Mouse (Mus musculus): ENCODE results near the gene Arhgap10.
A peak's percentile ranks its signal among the peaks of the same experiment; 100 is the strongest.

Arhgap10 gene

DNA sequence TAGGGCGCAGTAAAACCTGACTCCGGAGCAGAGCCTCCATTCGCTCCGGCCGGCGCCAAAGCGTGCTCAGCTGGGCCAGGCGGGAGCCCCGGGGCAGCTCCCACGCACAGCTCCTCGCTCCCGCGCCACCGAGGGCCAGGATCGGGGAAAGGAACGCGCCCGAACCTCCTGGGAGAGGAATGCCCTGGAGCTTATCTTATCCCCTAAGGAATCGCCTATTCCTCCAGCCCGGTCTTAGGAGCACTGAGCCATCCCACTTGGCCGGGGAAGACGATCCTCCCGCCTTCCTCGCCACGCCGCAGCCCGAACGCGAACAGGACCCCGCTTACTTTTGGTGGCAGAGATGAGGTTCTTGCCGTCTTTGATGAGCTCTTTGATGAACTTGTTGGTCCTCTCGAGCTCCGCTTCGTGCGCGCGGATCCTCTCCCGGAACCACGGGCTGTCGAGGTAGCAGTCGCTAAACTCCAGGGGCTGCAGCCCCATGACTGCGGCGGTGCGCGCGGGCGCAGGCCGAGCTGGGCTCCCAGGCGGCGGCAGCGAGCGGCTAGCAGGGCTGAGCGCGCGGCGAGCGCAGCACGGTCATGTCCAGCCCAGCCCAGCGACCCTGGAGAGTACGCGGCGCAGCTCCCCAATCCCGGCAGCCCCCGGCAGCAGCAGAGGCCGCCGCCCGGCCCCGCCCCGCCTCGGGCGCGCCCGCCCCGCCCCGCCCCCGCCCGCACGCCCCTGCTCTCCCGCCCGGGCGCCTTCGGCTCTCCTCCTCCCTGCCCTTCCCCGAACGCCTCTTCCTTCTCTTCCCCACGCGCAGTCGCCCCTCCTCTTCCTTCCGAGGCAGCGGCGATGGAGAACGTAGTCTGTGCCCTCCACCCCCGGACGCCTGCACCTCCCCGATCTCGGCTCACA, at the start of gene Arhgap10:
Gene Arhgap10 (minus strand): TSS at position 653 of the 900 bp plus-strand sequence.
- peak; percentile 79 for DNase-seq

DNA sequence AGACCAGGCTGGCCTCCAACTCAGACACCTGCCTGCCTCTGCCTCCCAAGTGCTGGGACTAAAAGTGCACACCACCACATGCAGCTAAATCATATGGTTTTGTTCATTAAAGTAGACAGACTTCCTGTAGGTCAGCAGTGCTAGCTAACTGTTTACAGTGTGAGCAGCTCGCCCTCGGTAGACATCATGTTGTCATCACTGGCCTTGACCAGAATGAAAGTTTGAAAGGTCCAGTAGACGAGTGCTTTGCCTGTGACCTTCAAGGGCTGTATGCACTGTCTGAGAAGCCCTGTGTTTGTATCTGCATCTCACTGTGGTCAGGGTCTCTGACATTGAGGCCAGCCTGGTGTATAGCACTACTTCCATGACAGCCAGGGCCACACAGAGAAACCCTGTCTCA, 43.7 kb upstream of the Arhgap10 start:
- DNase-seq, result no peak

GRCm38 (mm10) chr8:77552491-77552890, 34.7 kb upstream of the Arhgap10 start:
- no peak for DNase-seq

DNA sequence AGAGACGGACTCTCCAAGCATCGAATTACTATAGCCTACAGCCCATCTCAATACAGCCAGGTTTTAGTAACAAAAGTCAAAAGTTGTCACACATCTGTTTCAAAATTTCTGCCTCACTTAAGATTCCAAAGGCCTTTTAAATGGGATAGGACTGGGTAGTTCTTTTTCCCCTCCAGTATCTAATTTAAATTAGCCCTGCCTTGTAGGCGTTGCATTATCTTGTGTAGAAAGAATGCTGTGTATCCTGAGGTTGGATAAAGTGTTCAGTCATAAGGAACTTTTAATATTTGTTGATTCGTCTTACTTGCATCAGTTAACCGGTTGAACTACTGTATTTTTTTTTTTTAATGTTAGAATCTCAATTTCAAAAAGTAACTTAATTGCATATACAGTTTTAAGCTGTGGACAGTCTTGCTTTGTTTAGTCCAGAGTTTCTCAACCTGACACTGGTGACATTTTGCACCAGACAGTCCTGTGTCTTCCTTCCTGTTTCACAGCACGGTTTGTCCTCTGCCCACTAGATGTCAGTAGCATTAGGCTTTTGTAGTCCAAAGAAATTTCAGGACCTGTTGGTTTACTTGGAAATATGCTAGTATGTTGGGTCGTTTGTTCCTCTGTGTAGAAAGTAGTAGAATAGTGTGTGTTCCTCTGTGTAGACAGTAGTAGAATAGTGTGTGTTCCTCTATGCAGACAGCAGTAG, 32.3 kb upstream of the Arhgap10 start:
- peak; percentile 19 for DNase-seq

DNA sequence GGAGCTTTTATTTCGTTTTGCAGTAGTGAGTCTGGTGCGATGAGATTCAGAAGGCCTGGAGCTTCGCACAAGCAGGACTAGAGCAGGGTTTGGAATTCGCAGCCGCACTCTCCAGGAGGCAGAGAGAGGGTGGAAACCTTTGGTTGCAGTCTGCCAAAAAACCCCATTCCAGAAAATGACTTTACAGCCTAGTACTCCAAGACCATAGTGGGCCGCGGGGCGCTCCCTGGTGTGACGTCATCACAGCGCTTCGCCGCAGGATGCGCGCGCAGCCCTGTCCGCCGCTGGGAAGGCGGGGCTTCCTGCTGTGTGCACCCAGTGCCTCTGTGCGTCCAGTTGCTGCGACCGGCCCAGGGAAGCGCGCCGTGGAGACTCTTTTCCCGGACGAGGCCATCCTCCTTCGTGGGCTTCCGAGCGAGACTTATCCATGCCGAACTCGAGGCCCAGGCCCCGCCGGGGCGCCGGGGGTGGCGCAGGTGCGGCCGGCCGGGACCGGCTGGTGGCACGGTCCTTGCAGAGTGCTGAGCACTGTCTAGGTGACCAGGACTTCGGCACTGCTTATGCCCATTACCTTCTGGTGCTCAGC, 31.5 kb upstream of the Arhgap10 start, which contains the start of gene Prmt9:
Gene Prmt9 (plus strand): TSS at position 277 of the 586 bp plus-strand sequence.
- DNase-seq, result peak; percentile 87

GRCm38 (mm10) chr8:77545616-77546015, 27.9 kb upstream of the Arhgap10 start:
- no peak for DNase-seq

- DNase-seq, result no peak
These were observed 26.7 kb upstream of the Arhgap10 start for GRCm38 (mm10) chr8:77544428-77544827.

DNA sequence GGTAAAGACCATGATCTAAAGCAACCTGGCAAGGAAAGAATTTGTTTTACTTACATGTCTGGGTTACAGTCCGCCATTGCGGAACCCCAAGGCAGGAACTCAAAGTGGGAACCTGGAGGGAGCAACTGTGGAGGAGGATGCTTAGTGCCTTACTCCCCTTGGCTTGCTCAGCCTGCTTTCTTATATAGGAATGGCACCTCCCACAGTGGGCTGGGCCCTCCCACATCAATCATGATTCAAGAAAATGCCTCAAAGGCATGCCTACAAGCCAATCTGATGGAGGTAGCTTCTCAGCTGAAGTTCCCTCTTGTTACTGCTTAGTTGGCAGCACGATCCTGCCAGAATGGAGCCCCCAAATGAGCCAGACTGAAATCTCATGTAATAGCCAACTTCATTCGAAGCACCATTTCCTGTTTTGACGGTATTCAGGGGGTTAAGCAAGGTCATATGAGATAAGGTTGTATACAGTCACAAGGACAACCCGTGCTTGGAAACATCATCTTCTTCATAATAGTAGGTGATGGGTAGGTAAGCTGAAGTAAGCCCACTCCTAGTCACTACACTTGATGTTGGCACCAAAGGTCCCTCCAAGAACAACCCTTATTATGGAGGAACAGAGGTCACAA, 25.5 kb upstream of the Arhgap10 start:
- no peak for DNase-seq

DNA sequence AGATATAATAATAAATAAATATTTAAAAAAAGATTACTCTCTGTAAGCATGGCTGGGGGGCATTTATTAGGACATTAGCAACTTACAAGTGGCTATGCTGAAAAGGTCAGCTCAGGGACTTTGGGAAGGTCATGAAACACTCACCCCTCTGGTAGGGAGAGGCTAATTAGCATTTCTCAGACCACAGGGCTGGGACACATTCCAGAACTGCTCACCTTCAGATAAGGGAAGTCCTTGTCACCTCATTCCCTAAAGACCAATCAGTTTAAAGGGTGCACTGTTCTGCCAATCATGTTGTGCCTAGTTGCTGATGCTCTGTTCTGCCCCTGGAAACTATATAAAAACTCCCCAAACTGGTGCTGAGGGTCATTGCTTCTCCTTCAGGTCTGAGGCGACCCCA, 20.5 kb upstream of the Arhgap10 start:
- no peak for DNase-seq

DNA sequence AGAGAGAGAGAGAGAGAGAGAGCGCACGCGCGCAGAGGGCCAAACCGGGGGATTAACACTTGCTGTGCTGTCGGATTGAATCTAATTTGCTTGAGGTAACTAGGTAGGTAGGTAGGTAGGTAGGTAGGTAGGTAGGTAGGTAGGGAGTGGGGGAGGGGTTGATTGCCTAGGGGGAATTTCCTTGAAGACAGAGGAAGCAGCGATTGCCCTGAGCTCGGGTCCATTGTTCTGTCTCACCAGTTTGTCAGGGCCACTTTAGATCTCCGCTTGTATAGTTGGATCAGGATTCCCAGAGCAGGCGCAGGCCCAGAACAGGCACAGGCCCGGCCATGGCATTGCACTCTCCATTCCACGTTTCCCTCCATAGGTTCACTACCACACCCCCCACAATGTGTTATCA, 19.1 kb upstream of the Arhgap10 start:
- no peak for DNase-seq

GRCm38 (mm10) chr8:77535026-77535595, 17.4 kb upstream of the Arhgap10 start:
- DNase-seq, result peak; percentile 69

DNA sequence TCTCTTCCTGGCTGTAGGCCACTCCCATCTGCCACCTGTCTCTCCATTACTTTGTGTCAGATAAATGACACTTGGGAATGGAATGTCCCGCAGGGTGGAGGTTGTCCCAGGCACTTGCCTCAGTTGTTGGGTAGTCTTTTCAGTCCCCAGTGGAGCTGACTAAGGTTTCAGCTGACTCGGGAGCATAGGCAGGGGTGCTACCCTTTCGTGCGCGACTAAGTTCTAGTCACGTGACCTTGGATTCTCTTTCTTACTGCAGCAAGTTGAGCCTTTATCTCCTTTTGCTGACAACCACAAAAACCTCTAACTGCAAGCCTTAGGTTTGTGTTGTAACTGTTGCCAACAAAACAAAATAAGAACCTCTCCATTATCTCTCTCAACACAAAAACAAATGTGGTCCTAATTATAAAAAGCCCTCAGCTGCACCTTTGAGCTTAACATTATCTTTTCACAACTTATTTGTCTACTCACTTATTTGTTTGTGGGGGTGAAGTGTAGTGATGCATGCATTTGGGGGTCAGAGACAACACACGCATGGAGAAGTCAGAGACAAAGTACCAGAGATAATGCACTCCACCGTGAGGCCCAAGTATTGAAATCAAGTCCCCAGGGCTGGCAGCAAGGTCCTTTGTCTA, 16.7 kb upstream of the Arhgap10 start:
- no peak for DNase-seq

GRCm38 (mm10) chr8:77526130-77526529, 8.4 kb upstream of the Arhgap10 start:
- no peak for DNase-seq

DNA sequence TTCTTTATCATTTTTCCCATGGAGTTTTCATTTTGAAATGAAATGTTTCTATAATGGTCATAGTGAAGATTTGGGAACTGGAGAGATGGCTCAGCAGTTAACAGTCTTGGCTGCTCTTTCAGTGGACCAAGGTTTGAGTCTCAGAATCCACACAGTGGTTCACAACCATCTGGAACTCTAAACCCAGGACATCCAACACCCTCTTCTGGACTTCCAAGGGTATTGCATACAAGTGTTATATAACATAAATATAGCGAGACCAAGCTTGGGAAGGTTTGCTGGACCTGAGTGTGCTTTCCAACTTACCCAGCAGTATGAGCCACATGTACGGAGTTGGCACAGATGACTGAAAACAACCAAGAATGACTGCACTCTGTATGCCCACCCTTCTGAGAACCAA, 7.2 kb upstream of the Arhgap10 start:
- DNase-seq, result no peak

GRCm38 (mm10) chr8:77524018-77524615, 6.4 kb upstream of the Arhgap10 start:
- no peak for DNase-seq

DNA sequence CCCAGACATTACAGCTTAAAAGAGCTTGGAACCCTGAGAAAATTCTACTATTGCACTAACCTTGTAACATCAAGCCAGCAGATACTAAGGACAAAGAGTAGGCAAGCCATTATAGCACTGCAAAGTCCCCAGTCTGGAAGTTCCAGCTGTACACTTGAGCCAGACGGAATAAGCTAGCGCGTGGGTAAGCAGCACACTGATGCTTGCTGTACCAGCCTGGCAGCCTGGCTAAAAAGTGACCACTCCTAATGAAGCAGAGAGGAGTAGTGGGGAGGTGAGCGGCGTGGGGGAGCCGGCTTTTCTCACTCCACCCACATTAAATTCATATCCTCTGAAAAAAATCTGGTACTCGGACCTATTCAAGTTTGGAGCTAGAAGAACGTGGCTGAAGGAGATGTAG, 5.2 kb upstream of the Arhgap10 start:
- DNase-seq, result no peak

DNA sequence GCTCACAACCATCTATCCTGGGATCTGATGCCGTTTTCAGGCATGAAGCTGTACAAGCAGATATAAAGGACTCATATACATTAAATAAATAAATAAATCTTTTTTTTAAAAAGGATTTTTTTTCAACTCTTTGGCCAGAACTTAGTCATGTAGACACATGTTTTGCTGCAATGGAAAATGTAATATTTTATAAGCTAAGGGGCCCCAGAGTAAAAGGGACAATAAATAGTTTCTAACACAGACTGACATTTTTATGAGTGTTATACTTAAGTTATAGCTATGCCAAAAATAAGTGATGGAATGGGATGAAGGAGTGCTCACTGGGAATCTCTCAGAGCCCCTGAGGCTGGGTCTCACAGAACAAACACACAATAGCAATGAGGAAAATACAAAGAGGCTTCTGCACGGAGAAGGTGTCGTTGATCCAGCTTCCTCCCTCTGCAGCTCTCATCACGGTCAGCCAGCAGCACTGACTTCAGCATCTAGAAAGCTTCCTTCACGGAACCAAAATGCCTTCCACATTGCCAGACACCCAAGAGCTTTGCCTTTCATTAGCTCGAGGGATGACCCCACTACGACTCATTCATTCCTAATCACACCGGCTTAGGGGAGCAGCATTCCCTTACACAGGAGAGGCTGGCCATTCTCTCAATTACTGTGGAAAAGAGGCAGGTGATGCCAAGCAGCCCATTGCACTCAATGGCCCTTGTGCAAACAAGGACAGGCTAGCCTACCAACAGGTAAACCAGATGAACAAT, 3.5 kb upstream of the Arhgap10 start:
- no peak for DNase-seq

- DNase-seq, result no peak
These were observed 2.8 kb upstream of the Arhgap10 start for GRCm38 (mm10) chr8:77520601-77521000.

DNA sequence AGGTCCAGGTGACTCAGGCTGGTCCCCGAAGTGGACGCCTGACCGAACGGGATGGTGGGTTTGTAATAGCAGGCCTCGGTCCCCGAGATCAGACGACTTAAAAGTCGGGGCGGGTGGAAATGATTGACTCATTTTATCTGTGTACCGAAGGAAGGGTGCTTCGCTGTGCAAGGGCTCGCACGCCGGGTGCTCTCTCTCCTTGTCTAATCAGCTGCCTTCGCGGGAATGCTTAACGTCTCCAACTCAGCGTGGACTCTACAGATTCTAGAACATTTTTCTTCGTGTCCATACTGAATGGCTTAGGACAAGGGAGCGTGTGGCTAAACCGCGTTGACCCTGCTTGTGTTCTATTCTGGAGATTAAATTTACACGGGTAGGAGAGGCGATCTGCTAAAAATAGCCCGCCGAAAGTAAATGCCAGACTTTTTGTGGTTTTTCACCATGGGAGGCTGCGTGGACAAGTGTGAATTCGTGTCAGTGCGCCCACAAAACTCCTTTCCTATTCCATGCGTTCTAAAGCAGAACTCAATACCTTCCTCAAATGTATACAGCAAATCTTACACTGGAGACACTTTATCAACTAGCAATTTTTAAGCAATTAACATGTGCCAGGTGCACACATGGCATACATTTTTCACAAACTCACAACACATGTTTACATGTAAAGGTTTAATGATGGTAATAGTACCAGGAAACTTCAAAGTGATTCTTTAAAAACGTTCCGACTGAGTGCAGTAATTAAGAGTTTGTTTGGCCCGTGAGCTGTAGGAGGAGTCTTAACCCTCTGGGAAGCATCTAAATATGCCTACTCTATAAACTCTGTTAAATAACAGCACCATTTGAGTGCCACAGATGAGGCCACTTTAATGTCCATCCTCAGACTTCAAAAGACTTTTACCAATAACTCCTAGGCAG, 705 bp upstream of the Arhgap10 start:
- no peak for DNase-seq

GRCm38 (mm10) chr8:77516845-77517244, 908 bp downstream of the Arhgap10 start:
- DNase-seq, result peak; percentile 21

Data from cerebellum, adult 11-12 months (tissue).